Mouse (Mus musculus) ES-E14 (cell line): Measurements from ENCODE around the gene Mfap4.

Source experiments
- CHD2 ChIP-seq: IDR thresholded peaks from 2 replicates; pipeline ENCODE4 v1.6.1; 2014; ENCODE audit warnings: mild to moderate bottlenecking, low read depth, low read length, inconsistent platforms
- HCFC1 ChIP-seq: IDR thresholded peaks from 2 replicates; pipeline ENCODE4 v1.6.1; 2012; ENCODE audit warnings: low read length, inconsistent platforms, borderline replicate concordance; ENCODE audit not compliant: insufficient read depth
- MAFK ChIP-seq: IDR thresholded peaks from 2 replicates; pipeline ENCODE4 v1.6.1; 2014; ENCODE audit warnings: mild to moderate bottlenecking, low read depth, low read length, inconsistent platforms; ENCODE audit not compliant: insufficient read depth
- ZC3H11A ChIP-seq: IDR thresholded peaks from 2 replicates; pipeline ENCODE4 v1.6.1; 2012; ENCODE audit warnings: low read depth, mild to moderate bottlenecking, inconsistent platforms, low read length, borderline replicate concordance
- ZNF384 ChIP-seq: IDR thresholded peaks from 2 replicates; pipeline ENCODE4 v1.6.1; 2012; ENCODE audit warnings: low read depth, low read length, inconsistent platforms

GRCm38 (mm10) chr11:61532820-61533219 lies 47.6 kb downstream of the Mfap4 start:
- no peak for TF ChIP-seq CHD2
- TF ChIP-seq MAFK: no peak
- no peak for TF ChIP-seq HCFC1
- TF ChIP-seq ZC3H11A: no peak
- TF ChIP-seq ZNF384: no peak
